Mouse (Mus musculus) lung, embryonic 14.5 days (tissue): ENCODE data around the gene Insyn1. TPM values are rescaled to one million over a fixed set of nuclear protein-coding genes. Genes with fewer than 3 reads are reported as not detected.

ENCODE experiments used
- ATAC-seq: fragments of 200-750 bp; cut with Nextera tagmentation; 2 replicates; pipeline ENCODE4 v1.8.0; 2017; ENCODE audit warnings: mild to moderate bottlenecking, moderate TSS enrichment, moderate library complexity; ENCODE audit not compliant: insufficient read depth
- DNase-seq: peaks from one replicate; pipeline ENCODE4 v3.0.0-alpha.2; 2015
- H3K27ac ChIP-seq: fragments of 300-500 bp; sonication (generic); 2 replicates; pipeline ENCODE4 v1.5.1; 2014; ENCODE audit warnings: low read depth, mild to moderate bottlenecking, moderate library complexity
- H3K27me3 ChIP-seq: fragments of 300-500 bp; sonication (generic); 2 replicates; pipeline ENCODE4 v1.6.1; 2014; ENCODE audit warnings: low read length, control low read depth; ENCODE audit not compliant: insufficient read depth
- H3K36me3 ChIP-seq: fragments of 300-500 bp; sonication (generic); 2 replicates; pipeline ENCODE4 v1.6.1; 2014; ENCODE audit warnings: control low read depth; ENCODE audit not compliant: insufficient read depth
- H3K4me1 ChIP-seq: fragments of 300-500 bp; sonication (generic); 2 replicates; pipeline ENCODE4 v1.6.1; 2014; ENCODE audit warnings: antibody characterized with exemption, control low read depth; ENCODE audit not compliant: insufficient read depth
- H3K4me2 ChIP-seq: fragments of 300-500 bp; sonication (generic); 2 replicates; pipeline ENCODE4 v1.6.1; 2014; ENCODE audit warnings: mild to moderate bottlenecking
- H3K4me3 ChIP-seq: fragments of 300-500 bp; sonication (generic); 2 replicates; pipeline ENCODE4 v1.5.1; 2014; ENCODE audit warnings: low read depth, low read length
- H3K9ac ChIP-seq: fragments of 300-500 bp; sonication (generic); 2 replicates; pipeline ENCODE4 v1.6.1; 2014
- H3K9me3 ChIP-seq: fragments of 300-500 bp; sonication (generic); 2 replicates; pipeline ENCODE4 v1.6.1; 2016; ENCODE audit warnings: low read depth, low read length, control low read depth
- CTCF ChIP-seq: IDR thresholded peaks from 2 replicates; pipeline ENCODE4 v1.5.1; 2016; ENCODE audit warnings: antibody characterized with exemption, low read depth
- WGBS: fragments of 180-500 bp; shearing (Covaris S2); extraction: QIAGEN DNeasy Blood & Tissue Kit; methylation state at CpG from one replicate; pipeline ENCODE4 v1.1.7; 2014; 5-methylcytosine and 5-hydroxymethylcytosine counted together
- polyA plus RNA-seq: library from polyadenylated mRNA; unstranded; fragments of >200 nt; fragmentation: Nextera tagmentation; extraction: Ambion mirVana; gene quantifications from 2 replicates; pipeline ENCODE4 v1.2.1, GENCODE M21; 2014

Gene Insyn1
- polyA plus RNA-seq, 1 experiment from 2014 or later, result 3.0 TPM

- ATAC-seq (no peak), DNase-seq (no peak)
- no peak for TF ChIP-seq CTCF
- WGBS, result 72% methylated on average over 8 of the region's 8 CpGs
- no peaks in the 10 kb centered on the region for H3K36me3 ChIP-seq
- no peak overlapping the region for H3K4me2 ChIP-seq
- no peak overlapping the region for H3K27ac ChIP-seq
- H3K9ac ChIP-seq, result no peak overlapping the region
- H3K4me3 ChIP-seq, result no peak overlapping the region
- H3K4me1 ChIP-seq, result no peaks in the 10 kb centered on the region
- no peaks in the 10 kb centered on the region for H3K9me3 ChIP-seq
- H3K27me3 ChIP-seq, result no peaks in the 10 kb centered on the region
Observed at GRCm38 (mm10) chr9:58507216-58508005, 19.0 kb downstream of the Insyn1 start.

- WGBS, result 85% methylated on average over 5 of the region's 5 CpGs
- no peaks in the 10 kb centered on the region for H3K27me3 ChIP-seq
- ATAC-seq, result no peak
Observed at GRCm38 (mm10) chr9:58510452-58510851, 22.0 kb downstream of the Insyn1 start.

GRCm38 (mm10) chr9:58513749-58514148, 25.3 kb downstream of the Insyn1 start:
- H3K4me3 ChIP-seq, result no peak overlapping the region
- no peak for TF ChIP-seq CTCF
- no peaks in the 10 kb centered on the region for H3K9me3 ChIP-seq
- no peaks in the 10 kb centered on the region for H3K36me3 ChIP-seq
- no peak overlapping the region for H3K27ac ChIP-seq
- no peak overlapping the region for H3K9ac ChIP-seq
- no peaks in the 10 kb centered on the region for H3K27me3 ChIP-seq
- ATAC-seq, result no peak
- H3K4me1 ChIP-seq, result no peaks in the 10 kb centered on the region; the same call in 1 of the 2 replicates
- WGBS, result 27% methylated on average over 5 of the region's 5 CpGs
- H3K4me2 ChIP-seq, result no peak overlapping the region
- peak; percentile 26 for DNase-seq

More at GRCm38 (mm10) chr9:58510452-58510851, 22.0 kb downstream of the Insyn1 start:
- H3K4me2 ChIP-seq, result no peak overlapping the region
- H3K27ac ChIP-seq, result no peak overlapping the region
- no peaks in the 10 kb centered on the region for H3K9me3 ChIP-seq
- H3K9ac ChIP-seq, result no peak overlapping the region
- no peaks in the 10 kb centered on the region for H3K36me3 ChIP-seq
- DNase-seq, result no peak
- no peaks in the 10 kb centered on the region; the same call in 1 of the 2 replicates for H3K4me1 ChIP-seq
- no peak overlapping the region for H3K4me3 ChIP-seq
- TF ChIP-seq CTCF, result no peak

- ATAC-seq (no peak), DNase-seq (no peak)
- no peaks in the 10 kb centered on the region; the same call in 1 of the 2 replicates for H3K4me1 ChIP-seq
- no peak overlapping the region for H3K27ac ChIP-seq
- no peak for TF ChIP-seq CTCF
- no peak overlapping the region for H3K9ac ChIP-seq
- H3K4me2 ChIP-seq, result no peak overlapping the region
- no peaks in the 10 kb centered on the region for H3K27me3 ChIP-seq
- no peaks in the 10 kb centered on the region for H3K36me3 ChIP-seq
- H3K4me3 ChIP-seq, result no peak overlapping the region
- H3K9me3 ChIP-seq, result no peaks in the 10 kb centered on the region
- WGBS, result 74% methylated on average over 3 of the region's 3 CpGs
Observed at GRCm38 (mm10) chr9:58516480-58516879, 28.1 kb downstream of the Insyn1 start.

- no peaks in the 10 kb centered on the region for H3K36me3 ChIP-seq
- H3K9me3 ChIP-seq, result no peaks in the 10 kb centered on the region
- no peak for TF ChIP-seq CTCF
- WGBS, result 38% methylated on average over 9 of the region's 9 CpGs
- H3K4me2 ChIP-seq, result no peak overlapping the region
- H3K27me3 ChIP-seq, result no peaks in the 10 kb centered on the region
- no peak overlapping the region for H3K9ac ChIP-seq
- no peak overlapping the region for H3K4me3 ChIP-seq
- ATAC-seq, result no peak
- no peak overlapping the region for H3K27ac ChIP-seq
- H3K4me1 ChIP-seq, result no peaks in the 10 kb centered on the region; the same call in 1 of the 2 replicates
- DNase-seq, result no peak
Observed at GRCm38 (mm10) chr9:58517866-58518750, 29.7 kb downstream of the Insyn1 start.

- H3K27ac ChIP-seq, result no peak overlapping the region
- H3K9me3 ChIP-seq, result no peaks in the 10 kb centered on the region
- no peak overlapping the region for H3K9ac ChIP-seq
- peaks cover 8% of the 10 kb centered on the region for H3K36me3 ChIP-seq
- DNase-seq, result no peak
- no peak overlapping the region for H3K4me3 ChIP-seq
- 59% methylated on average over 3 of the region's 3 CpGs for WGBS
- TF ChIP-seq CTCF, result no peak
- no peak for ATAC-seq
- H3K4me2 ChIP-seq, result no peak overlapping the region
- no peaks in the 10 kb centered on the region for H3K4me1 ChIP-seq
- no peaks in the 10 kb centered on the region for H3K27me3 ChIP-seq
Observed at GRCm38 (mm10) chr9:58519953-58520352, 31.6 kb downstream of the Insyn1 start.
